Mouse (Mus musculus) limb, embryonic 12.5 days (tissue): ENCODE results near the gene Sestd1. TPM values are rescaled to one million over a fixed set of nuclear protein-coding genes. Genes with fewer than 3 reads are reported as not detected.

Experiments
- ATAC-seq: fragments of 200-750 bp; cut with Nextera tagmentation; 2 replicates; pipeline ENCODE4 v1.8.0; 2017; ENCODE audit warnings: low read depth, moderate TSS enrichment; ENCODE audit not compliant: insufficient number of reproducible peaks, insufficient read depth, low FRiP score, low TSS enrichment
- H3K27ac ChIP-seq: fragments of 300-500 bp; sonication (generic); 2 replicates; pipeline ENCODE4 v1.5.1; 2016; ENCODE audit warnings: mild to moderate bottlenecking, moderate library complexity
- H3K27me3 ChIP-seq: fragments of 300-500 bp; sonication (generic); 2 replicates; pipeline ENCODE4 v1.6.1; 2016; ENCODE audit warnings: mild to moderate bottlenecking, moderate library complexity
- H3K36me3 ChIP-seq: fragments of 300-500 bp; sonication (generic); 2 replicates; pipeline ENCODE4 v1.6.1; 2016; ENCODE audit warnings: mild to moderate bottlenecking, moderate library complexity
- H3K4me1 ChIP-seq: fragments of 300-500 bp; sonication (generic); replicated peaks from 2 replicates; pipeline ENCODE4 v1.6.1; 2016
- H3K4me2 ChIP-seq: fragments of 300-500 bp; sonication (generic); 2 replicates; pipeline ENCODE4 v1.6.1; 2016; ENCODE audit warnings: mild to moderate bottlenecking, moderate library complexity
- H3K4me3 ChIP-seq: fragments of 300-500 bp; sonication (generic); replicated peaks from 2 replicates; pipeline ENCODE4 v1.5.1; 2016; ENCODE audit warnings: mild to moderate bottlenecking
- H3K9ac ChIP-seq: fragments of 300-500 bp; sonication (generic); replicated peaks from 2 replicates; pipeline ENCODE4 v1.6.1; 2016; ENCODE audit warnings: mild to moderate bottlenecking, moderate library complexity
- H3K9me3 ChIP-seq: fragments of 300-500 bp; sonication (generic); 2 replicates; pipeline ENCODE4 v1.6.1; 2016; ENCODE audit warnings: mild to moderate bottlenecking, moderate library complexity
- WGBS: fragments of 180-500 bp; shearing (Covaris S2); methylation state at CpG from one replicate; pipeline ENCODE4 v1.1.7; 2016; 5-methylcytosine and 5-hydroxymethylcytosine counted together
- polyA plus RNA-seq: library from polyadenylated mRNA; unstranded; fragments of >200 nt; fragmentation: Nextera tagmentation; extraction: Ambion mirVana; gene quantifications from 2 replicates; pipeline ENCODE4 v1.2.1, GENCODE M21; 2016

Sestd1 gene
- polyA plus RNA-seq, 1 experiment from 2014 or later: 25.1 TPM

DNA sequence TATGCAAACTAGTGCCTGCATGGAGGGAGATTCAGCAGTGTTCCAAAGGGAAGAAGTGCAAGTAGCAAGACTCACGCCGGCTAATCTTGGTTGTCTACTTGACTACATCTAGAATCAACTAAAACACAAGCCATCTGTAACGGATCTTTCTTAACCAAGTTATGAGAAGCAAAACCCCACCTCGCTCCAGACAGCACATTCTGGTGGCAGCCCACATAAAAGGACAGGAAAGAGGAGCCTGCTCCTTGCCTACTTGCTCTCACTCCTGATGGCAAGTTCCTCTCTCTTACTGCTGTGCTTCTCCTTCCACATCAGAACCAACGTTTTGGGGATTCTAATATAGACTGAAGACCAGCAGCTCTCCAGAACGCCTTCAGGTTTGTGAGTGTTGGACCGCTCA, 9.6 kb downstream of the Sestd1 start:
- peaks cover 25% of the 10 kb centered on the region for H3K4me1 ChIP-seq
- H3K27ac ChIP-seq: no peak overlapping the region
- 91% methylated on average over 7 of the region's 7 CpGs for WGBS
- H3K9ac ChIP-seq: no peak overlapping the region
- H3K4me3 ChIP-seq: no peak overlapping the region
- no peaks in the 10 kb centered on the region for H3K36me3 ChIP-seq
- H3K9me3 ChIP-seq: no peaks in the 10 kb centered on the region
- H3K4me2 ChIP-seq: no peak overlapping the region
- no peaks in the 10 kb centered on the region for H3K27me3 ChIP-seq
- no peak for ATAC-seq

GRCm38 (mm10) chr2:77270136-77270535, 10.3 kb downstream of the Sestd1 start:
- H3K4me1 ChIP-seq: peaks cover 22% of the 10 kb centered on the region
- H3K4me3 ChIP-seq: no peak overlapping the region
- H3K27me3 ChIP-seq: no peaks in the 10 kb centered on the region
- no peak overlapping the region for H3K27ac ChIP-seq
- no peak for ATAC-seq
- H3K4me2 ChIP-seq: no peak overlapping the region
- H3K9ac ChIP-seq: no peak overlapping the region
- WGBS: 81% methylated on average over 1 of the region's 1 CpGs
- H3K9me3 ChIP-seq: no peaks in the 10 kb centered on the region
- no peaks in the 10 kb centered on the region for H3K36me3 ChIP-seq

DNA sequence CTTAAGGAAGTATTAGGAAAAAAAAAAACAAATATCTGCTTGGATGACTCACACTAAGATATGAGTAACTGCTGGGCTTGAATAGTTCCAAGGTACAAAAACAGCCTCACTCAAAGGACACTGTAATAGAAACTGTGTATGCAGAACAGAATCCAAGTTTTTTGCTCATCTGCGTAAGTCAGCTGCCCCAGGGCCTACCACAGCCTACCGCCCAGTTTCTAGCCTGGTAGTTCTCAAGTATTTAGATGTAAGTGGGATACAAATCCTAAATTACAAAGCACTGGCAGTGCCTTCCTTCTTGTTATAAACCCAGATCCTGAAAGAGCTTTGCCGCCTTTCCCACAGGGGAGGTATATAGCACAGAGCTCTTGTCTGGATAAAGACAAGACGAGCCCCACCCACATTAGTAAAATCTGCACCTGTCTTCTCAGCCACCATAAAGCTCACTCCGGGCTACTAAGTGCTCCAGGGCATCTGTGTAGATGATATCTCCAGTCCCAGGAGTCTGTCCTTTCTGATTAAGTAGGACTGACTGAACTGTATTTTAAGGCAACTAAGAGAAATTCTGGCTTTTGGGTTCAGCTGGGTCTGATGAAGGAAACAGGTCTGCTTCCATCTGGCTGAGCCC, 11.7 kb downstream of the Sestd1 start:
- Histone ChIP-seq H3K36me3 (no peaks in the 10 kb centered on the region), H3K4me3 (no peak overlapping the region), H3K4me2 (no peak overlapping the region), H3K9ac (no peak overlapping the region), H3K9me3 (no peaks in the 10 kb centered on the region), H3K4me1 (peaks cover 25% of the 10 kb centered on the region), H3K27me3 (no peaks in the 10 kb centered on the region), H3K27ac (no peak overlapping the region; the same call in 1 of the 2 replicates)
- ATAC-seq: no peak
- 66% methylated on average over 5 of the region's 5 CpGs for WGBS

DNA sequence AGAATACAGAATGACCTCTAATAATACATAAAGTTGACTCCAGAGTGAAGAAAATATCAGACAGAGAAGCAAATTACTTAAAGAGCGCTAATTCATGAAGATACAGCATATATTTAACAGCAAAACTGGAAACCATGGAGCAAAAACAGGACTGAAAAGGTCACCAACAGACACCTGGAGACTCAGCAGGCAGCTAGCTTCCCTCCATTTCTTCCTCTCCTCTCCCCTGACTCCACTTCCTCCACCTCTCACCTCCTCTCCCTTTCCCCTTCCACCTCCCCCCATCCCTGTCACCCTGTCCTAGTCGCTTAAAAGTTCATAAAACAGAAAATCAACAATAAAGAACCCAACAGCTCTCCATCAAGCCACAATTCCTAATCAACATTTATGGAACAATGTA, 13.5 kb downstream of the Sestd1 start:
- WGBS: 77% methylated on average over 2 of the region's 2 CpGs
- Histone ChIP-seq H3K4me2 (no peak overlapping the region), H3K4me1 (peaks cover 25% of the 10 kb centered on the region), H3K9ac (no peak overlapping the region), H3K27me3 (no peaks in the 10 kb centered on the region), H3K4me3 (no peak overlapping the region), H3K27ac (no peak overlapping the region), H3K36me3 (no peaks in the 10 kb centered on the region), H3K9me3 (no peaks in the 10 kb centered on the region)
- ATAC-seq: no peak

- Histone ChIP-seq H3K9me3 (no peaks in the 10 kb centered on the region), H3K4me3 (no peak overlapping the region), H3K9ac (no peak overlapping the region), H3K27me3 (no peaks in the 10 kb centered on the region), H3K36me3 (no peaks in the 10 kb centered on the region), H3K4me2 (no peak overlapping the region), H3K4me1 (peaks cover 25% of the 10 kb centered on the region), H3K27ac (no peak overlapping the region)
- 81% methylated on average over 3 of the region's 3 CpGs for WGBS
- no peak for ATAC-seq
Measured at GRCm38 (mm10) chr2:77266011-77266410, 14.4 kb downstream of the Sestd1 start.

- WGBS: 63% methylated on average over 7 of the region's 7 CpGs
- no peaks in the 10 kb centered on the region for H3K9me3 ChIP-seq
- no peak overlapping the region for H3K27ac ChIP-seq
- no peak overlapping the region for H3K4me2 ChIP-seq
- no peak overlapping the region for H3K4me3 ChIP-seq
- no peaks in the 10 kb centered on the region for H3K27me3 ChIP-seq
- H3K4me1 ChIP-seq: peaks cover 25% of the 10 kb centered on the region
- H3K9ac ChIP-seq: no peak overlapping the region
- no peak for ATAC-seq
- H3K36me3 ChIP-seq: no peaks in the 10 kb centered on the region
Measured at GRCm38 (mm10) chr2:77265301-77265700, 15.1 kb downstream of the Sestd1 start.

DNA sequence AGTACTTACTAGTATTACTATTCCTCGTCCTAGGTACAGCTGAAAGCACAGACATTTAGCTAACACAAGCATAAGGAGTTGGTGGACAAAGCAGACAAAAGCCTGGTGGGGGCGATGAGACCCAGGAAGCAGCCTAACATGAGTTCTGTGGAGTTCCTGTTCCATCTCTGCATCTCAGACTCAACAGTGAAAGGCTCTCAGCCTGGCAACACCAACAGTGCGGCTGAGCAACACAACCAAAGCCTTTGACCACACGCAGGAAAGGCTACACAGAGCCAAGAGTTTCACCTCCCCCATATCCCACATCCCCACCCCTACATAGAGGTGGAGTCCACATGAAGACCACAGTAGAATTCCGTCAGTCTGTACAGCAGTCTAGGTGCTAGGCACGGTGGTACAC, 15.8 kb downstream of the Sestd1 start:
- no peak for ATAC-seq
- no peaks in the 10 kb centered on the region for H3K27me3 ChIP-seq
- H3K36me3 ChIP-seq: no peaks in the 10 kb centered on the region
- no peak overlapping the region for H3K4me2 ChIP-seq
- no peak overlapping the region for H3K9ac ChIP-seq
- H3K9me3 ChIP-seq: no peaks in the 10 kb centered on the region
- WGBS: 86% methylated on average over 6 of the region's 6 CpGs
- no peak overlapping the region for H3K27ac ChIP-seq
- peaks cover 25% of the 10 kb centered on the region for H3K4me1 ChIP-seq
- no peak overlapping the region for H3K4me3 ChIP-seq

- Histone ChIP-seq H3K27me3 (no peaks in the 10 kb centered on the region), H3K9me3 (no peaks in the 10 kb centered on the region), H3K4me3 (no peak overlapping the region), H3K9ac (no peak overlapping the region), H3K4me1 (peaks cover 19% of the 10 kb centered on the region), H3K36me3 (no peaks in the 10 kb centered on the region), H3K4me2 (no peak overlapping the region), H3K27ac (no peak overlapping the region)
- ATAC-seq: no peak
- 64% methylated on average over 11 of the region's 11 CpGs for WGBS
Measured at GRCm38 (mm10) chr2:77263477-77264435, 16.6 kb downstream of the Sestd1 start.

GRCm38 (mm10) chr2:77260134-77260533, 20.3 kb downstream of the Sestd1 start:
- H3K4me2 ChIP-seq: no peak overlapping the region
- no peak for ATAC-seq
- peaks cover 3% of the 10 kb centered on the region; the same call in 1 of the 2 replicates for H3K36me3 ChIP-seq
- WGBS: 73% methylated on average over 4 of the region's 4 CpGs
- 0 out of 2 replicates have a peak overlapping the region, but pooled peaks have one; percentile 50 for H3K27ac ChIP-seq
- H3K9me3 ChIP-seq: no peaks in the 10 kb centered on the region
- no peak overlapping the region for H3K4me3 ChIP-seq
- H3K9ac ChIP-seq: no peak overlapping the region
- peaks cover 14% of the 10 kb centered on the region for H3K4me1 ChIP-seq
- H3K27me3 ChIP-seq: no peaks in the 10 kb centered on the region

GRCm38 (mm10) chr2:77253227-77253626, 27.2 kb downstream of the Sestd1 start:
- Histone ChIP-seq H3K4me3 (no peak overlapping the region), H3K9ac (no peak overlapping the region), H3K9me3 (no peaks in the 10 kb centered on the region), H3K27ac (no peak overlapping the region), H3K36me3 (peaks cover 8% of the 10 kb centered on the region; the same call in 1 of the 2 replicates), H3K4me1 (peaks cover 23% of the 10 kb centered on the region), H3K27me3 (no peaks in the 10 kb centered on the region), H3K4me2 (no peak overlapping the region)
- ATAC-seq: no peak
- WGBS: 85% methylated on average over 6 of the region's 6 CpGs

GRCm38 (mm10) chr2:77251736-77252135, 28.7 kb downstream of the Sestd1 start:
- H3K9me3 ChIP-seq: no peaks in the 10 kb centered on the region
- H3K4me2 ChIP-seq: no peak overlapping the region
- ATAC-seq: no peak
- 94% methylated on average over 6 of the region's 6 CpGs for WGBS
- H3K9ac ChIP-seq: no peak overlapping the region
- H3K27me3 ChIP-seq: no peaks in the 10 kb centered on the region
- H3K27ac ChIP-seq: no peak overlapping the region
- peaks cover 30% of the 10 kb centered on the region for H3K4me1 ChIP-seq
- no peak overlapping the region for H3K4me3 ChIP-seq
- H3K36me3 ChIP-seq: peaks cover 15% of the 10 kb centered on the region; the same call in 1 of the 2 replicates
